Mouse (Mus musculus) testis, adult 2 months (tissue): ENCODE measurements at regions not wholly inside any gene's neighbourhood (a gene's known extent, or its start where the extent isn't known, plus 50 kb on each side); places are given as distances from the start of the nearest gene placed in this dataset.

Experiments
- CTCF ChIP-seq: fragments of 200-500 bp; IDR thresholded peaks from 2 replicates; pipeline ENCODE4 v1.5.1; 2012; ENCODE audit warnings: low read depth, mild to moderate bottlenecking, inconsistent platforms, low read length, moderate library complexity; ENCODE audit not compliant: control insufficient read depth, insufficient read depth, insufficient replicate concordance
- POLR2A ChIP-seq: fragments of 200-500 bp; IDR thresholded peaks from 2 replicates; pipeline ENCODE4 v1.6.1; 2012; ENCODE audit warnings: low read depth, mild to moderate bottlenecking, inconsistent platforms, low read length, moderate library complexity; ENCODE audit not compliant: control insufficient read depth

GRCm38 (mm10) chr3:57950431-57951331, 102.8 kb upstream of the Pfn2 start:
- TF ChIP-seq CTCF = no peak
- TF ChIP-seq POLR2A = no peak
